Mouse (Mus musculus) midbrain, embryonic 10.5 days (tissue): ENCODE measurements around the gene Rgl1. TPM values are rescaled to one million over a fixed set of nuclear protein-coding genes. Genes with fewer than 3 reads are reported as not detected.

ENCODE experiments used
- DNase-seq: peaks from one replicate; pipeline ENCODE4 v3.0.0-alpha.2; 2017; ENCODE audit warnings: low spot score
- H3K27ac ChIP-seq: fragments of 300-500 bp; sonication (generic); replicated peaks from 2 replicates; pipeline ENCODE4 v1.5.1; 2016; ENCODE audit warnings: mild to moderate bottlenecking
- H3K27me3 ChIP-seq: fragments of 300-500 bp; sonication (generic); 2 replicates; pipeline ENCODE4 v1.6.1; 2016; ENCODE audit warnings: low read depth, mild to moderate bottlenecking; ENCODE audit not compliant: poor library complexity, severe bottlenecking
- H3K36me3 ChIP-seq: fragments of 300-500 bp; sonication (generic); 2 replicates; pipeline ENCODE4 v1.6.1; 2016; ENCODE audit warnings: mild to moderate bottlenecking, moderate library complexity
- H3K4me1 ChIP-seq: fragments of 300-500 bp; sonication (generic); 2 replicates; pipeline ENCODE4 v1.6.1; 2016
- H3K4me3 ChIP-seq: fragments of 300-500 bp; sonication (generic); 2 replicates; pipeline ENCODE4 v1.5.1; 2016; ENCODE audit warnings: mild to moderate bottlenecking, moderate library complexity
- H3K9me3 ChIP-seq: fragments of 300-500 bp; sonication (generic); replicated peaks from 2 replicates; pipeline ENCODE4 v1.6.1; 2016; ENCODE audit warnings: mild to moderate bottlenecking
- WGBS: fragments of 180-500 bp; shearing (Covaris S2); methylation state at CpG from one replicate; pipeline ENCODE4 v1.1.7; 2016; 5-methylcytosine and 5-hydroxymethylcytosine counted together
- polyA plus RNA-seq: library from polyadenylated mRNA; unstranded; fragments of >200 nt; fragmentation: Nextera tagmentation; extraction: Ambion mirVana; gene quantifications from 2 replicates; pipeline ENCODE4 v1.2.1, GENCODE M21; 2016

Rgl1 gene
- polyA plus RNA-seq, 1 experiment from 2014 or later = 23.2 TPM

DNA sequence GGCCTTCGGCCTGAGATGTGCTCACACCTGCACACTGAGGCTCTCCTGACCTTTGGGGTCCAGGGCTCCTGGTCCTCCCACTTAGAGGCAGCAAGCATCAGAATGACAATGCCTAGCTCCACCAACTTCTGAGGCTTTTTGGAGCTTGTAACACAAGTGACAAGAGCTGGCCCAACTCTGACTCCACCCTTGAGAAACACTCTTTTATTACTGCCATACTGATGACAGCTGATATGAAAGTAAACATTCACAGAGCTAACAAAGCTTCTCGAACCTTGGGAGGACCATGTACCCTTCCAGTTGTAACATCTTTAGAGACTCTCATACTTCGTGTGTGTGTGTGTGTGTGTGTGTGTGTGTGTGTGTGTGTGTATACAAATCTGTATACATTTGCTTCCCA is 40.1 kb downstream of the Rgl1 start:
- WGBS = 86% methylated on average over 3 of the region's 3 CpGs
- H3K27ac ChIP-seq = no peak overlapping the region
- no peak for DNase-seq
- no peaks in the 10 kb centered on the region for H3K36me3 ChIP-seq
- H3K4me1 ChIP-seq = no peaks in the 10 kb centered on the region
- H3K9me3 ChIP-seq = no peaks in the 10 kb centered on the region
- no peaks in the 10 kb centered on the region for H3K27me3 ChIP-seq
- no peak overlapping the region for H3K4me3 ChIP-seq

DNA sequence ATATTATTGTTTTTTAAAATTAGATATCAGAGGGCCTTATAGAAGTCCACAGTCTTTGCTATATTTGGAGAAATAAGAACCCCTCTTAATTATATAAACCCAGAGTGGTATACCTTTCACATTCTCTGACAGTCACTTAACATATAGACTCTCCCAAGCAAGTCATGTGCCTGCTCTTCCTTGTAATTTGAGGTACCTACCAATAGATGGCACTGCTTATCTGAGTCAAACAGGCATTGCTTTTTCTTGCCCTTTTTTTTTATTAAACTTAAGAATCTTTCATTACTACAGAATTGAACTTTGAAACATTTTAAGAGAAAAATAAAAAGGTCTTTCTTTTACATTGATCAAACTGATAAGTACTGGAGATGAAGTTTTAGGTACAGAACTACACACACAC is 41.9 kb downstream of the Rgl1 start:
- H3K27ac ChIP-seq = no peak overlapping the region
- H3K9me3 ChIP-seq = no peaks in the 10 kb centered on the region
- no peak for DNase-seq
- H3K27me3 ChIP-seq = no peaks in the 10 kb centered on the region
- no peak overlapping the region for H3K4me3 ChIP-seq
- no peaks in the 10 kb centered on the region for H3K36me3 ChIP-seq
- no peaks in the 10 kb centered on the region for H3K4me1 ChIP-seq

DNA sequence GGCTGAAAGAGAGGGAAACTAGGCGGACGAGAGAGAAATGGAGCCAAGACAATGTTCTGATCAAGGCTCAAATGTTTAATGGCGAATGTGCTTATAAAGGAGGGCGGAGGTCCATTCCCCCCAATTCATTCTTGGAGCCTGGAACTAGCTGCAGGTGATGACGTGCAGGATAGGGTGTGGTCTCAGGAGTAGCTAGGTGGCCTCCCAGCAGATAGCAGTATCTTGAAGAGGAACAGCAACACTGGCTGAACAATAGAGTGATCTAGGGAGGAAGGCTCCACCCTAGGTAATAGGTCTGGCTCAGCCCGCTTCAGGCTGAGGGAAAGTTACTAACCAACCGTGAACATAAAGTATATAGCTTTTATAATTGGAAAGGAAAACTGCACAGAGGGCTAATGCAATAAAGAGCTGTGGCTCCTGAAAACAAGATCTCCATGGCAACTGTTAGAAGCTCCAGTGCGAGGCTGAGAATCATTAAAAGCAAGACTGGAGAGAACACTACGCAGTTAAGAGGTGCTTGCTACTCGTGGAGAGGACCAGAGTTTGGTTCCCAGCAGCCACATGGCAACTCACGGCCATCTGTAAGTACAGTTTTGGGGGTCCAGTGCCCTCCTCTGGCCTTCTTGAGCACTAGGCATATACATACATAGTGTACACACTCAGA is 44.5 kb downstream of the Rgl1 start:
- H3K4me1 ChIP-seq = peaks cover 3% of the 10 kb centered on the region
- DNase-seq = no peak
- H3K9me3 ChIP-seq = no peaks in the 10 kb centered on the region
- no peaks in the 10 kb centered on the region for H3K36me3 ChIP-seq
- H3K27me3 ChIP-seq = no peaks in the 10 kb centered on the region
- no peak overlapping the region for H3K4me3 ChIP-seq
- no peak overlapping the region for H3K27ac ChIP-seq
- 90% methylated on average over 11 of the region's 11 CpGs for WGBS

DNA sequence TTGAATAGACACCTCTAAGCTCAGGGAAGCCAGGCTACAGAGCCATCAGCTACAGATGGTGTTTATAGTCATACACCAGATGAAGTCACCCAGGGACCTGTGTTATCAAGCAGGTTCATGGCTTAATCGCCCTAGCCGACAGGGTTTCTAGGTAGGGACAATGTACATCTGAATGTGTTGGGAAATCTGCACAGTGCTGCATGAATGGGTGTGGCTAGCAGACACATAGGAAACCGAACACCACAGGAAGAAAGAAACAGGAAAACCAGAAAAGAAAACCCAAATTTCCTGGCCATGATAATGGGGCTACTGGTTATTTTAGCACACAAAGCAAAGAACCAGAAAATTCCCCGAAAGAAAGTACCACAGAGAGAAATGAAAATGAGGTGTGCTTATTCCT is 45.2 kb downstream of the Rgl1 start:
- 83% methylated on average over 4 of the region's 4 CpGs for WGBS
- no peaks in the 10 kb centered on the region for H3K27me3 ChIP-seq
- no peaks in the 10 kb centered on the region for H3K36me3 ChIP-seq
- H3K27ac ChIP-seq = no peak overlapping the region
- H3K4me3 ChIP-seq = no peak overlapping the region
- no peak for DNase-seq
- peaks cover 3% of the 10 kb centered on the region for H3K4me1 ChIP-seq
- no peaks in the 10 kb centered on the region for H3K9me3 ChIP-seq

DNA sequence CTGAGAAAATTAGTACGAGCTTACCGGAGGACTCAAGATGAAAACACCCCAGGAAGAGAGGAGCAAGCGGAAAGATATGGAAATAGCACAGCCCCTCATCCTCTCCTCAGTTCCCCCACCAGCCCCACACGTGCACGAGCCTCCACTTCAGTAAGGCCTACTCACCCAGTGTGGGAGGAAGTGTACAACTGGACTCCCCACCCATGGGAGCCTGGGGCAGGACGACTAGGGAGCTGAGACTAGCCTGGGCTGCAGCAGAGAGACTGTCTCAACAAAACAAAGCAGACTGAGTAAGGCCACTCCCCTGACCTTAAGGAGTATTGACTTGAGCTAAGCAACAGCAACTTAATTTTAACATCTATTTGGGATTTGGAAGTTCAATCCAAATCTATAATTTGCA is 48.0 kb downstream of the Rgl1 start:
- Histone ChIP-seq H3K9me3 (no peaks in the 10 kb centered on the region), H3K4me3 (no peak overlapping the region), H3K27me3 (no peaks in the 10 kb centered on the region), H3K36me3 (no peaks in the 10 kb centered on the region), H3K27ac (no peak overlapping the region), H3K4me1 (peaks cover 3% of the 10 kb centered on the region)
- 64% methylated on average over 6 of the region's 6 CpGs for WGBS
- no peak for DNase-seq

DNA sequence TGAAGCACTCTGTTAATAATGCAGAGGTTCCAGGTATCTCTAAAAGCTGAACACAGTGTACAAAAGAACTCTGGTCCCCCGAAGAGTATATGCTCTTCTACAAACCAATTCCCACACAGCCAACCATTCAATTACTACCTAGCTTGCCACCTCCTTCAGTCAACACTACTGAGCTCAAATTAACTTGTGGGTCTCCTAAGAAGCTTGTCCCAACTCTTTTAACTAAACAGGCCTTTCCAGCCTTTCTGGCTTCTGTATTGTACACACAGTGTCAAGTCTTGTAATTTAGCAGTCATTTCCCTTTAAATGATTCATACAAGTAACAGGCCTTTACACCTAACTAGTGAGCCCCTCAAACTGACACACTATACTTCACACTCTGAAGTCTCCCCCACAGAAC is 48.8 kb downstream of the Rgl1 start:
- WGBS = 84% methylated on average over 1 of the region's 1 CpGs
- no peak overlapping the region for H3K4me3 ChIP-seq
- no peak overlapping the region for H3K27ac ChIP-seq
- no peaks in the 10 kb centered on the region for H3K36me3 ChIP-seq
- H3K9me3 ChIP-seq = no peaks in the 10 kb centered on the region
- DNase-seq = no peak
- peaks cover 3% of the 10 kb centered on the region for H3K4me1 ChIP-seq
- no peaks in the 10 kb centered on the region for H3K27me3 ChIP-seq

DNA sequence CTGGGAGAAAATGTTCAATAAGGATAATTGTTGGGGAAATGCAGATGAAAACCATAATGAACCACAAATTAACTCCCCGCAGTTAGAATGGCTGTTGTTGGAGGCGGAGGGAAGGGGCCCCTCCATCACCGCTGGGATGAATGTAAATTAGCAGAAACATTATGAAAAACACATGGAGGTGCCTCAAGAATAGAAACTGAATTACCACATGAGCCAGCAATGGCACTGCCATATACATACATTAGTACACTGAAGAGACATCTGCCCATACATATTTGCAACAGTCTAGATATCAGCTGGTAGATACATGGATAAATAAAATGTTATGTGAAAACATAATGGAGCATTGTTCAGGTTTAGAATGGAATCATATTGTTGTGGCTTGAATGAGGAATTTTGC is 51.7 kb downstream of the Rgl1 start:
- no peaks in the 10 kb centered on the region for H3K27me3 ChIP-seq
- H3K27ac ChIP-seq = no peak overlapping the region
- H3K4me1 ChIP-seq = peaks cover 3% of the 10 kb centered on the region
- H3K9me3 ChIP-seq = no peaks in the 10 kb centered on the region
- H3K36me3 ChIP-seq = no peaks in the 10 kb centered on the region
- DNase-seq = no peak
- no peak overlapping the region for H3K4me3 ChIP-seq
- 94% methylated on average over 3 of the region's 3 CpGs for WGBS

DNA sequence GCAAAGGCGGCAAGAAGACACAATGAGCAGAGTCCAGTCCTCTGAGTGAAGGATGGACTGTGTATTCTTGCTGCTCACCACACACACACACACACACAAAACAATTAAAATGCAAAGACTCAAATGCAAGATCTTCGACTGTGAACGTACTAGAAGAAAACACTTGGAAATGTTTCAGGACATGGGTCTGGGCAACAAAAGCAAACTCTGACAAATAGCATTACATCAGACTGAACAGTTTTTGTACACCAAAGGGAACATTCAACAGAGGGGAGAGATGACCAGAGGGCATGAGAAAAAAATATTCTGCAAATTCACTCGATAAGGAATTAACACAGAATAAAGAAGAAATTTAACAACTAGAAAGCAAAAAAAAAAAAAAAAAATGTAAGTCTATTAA is 52.2 kb downstream of the Rgl1 start:
- H3K4me1 ChIP-seq = peaks cover 3% of the 10 kb centered on the region
- H3K36me3 ChIP-seq = no peaks in the 10 kb centered on the region
- no peak overlapping the region for H3K4me3 ChIP-seq
- H3K27ac ChIP-seq = no peak overlapping the region
- no peaks in the 10 kb centered on the region for H3K9me3 ChIP-seq
- DNase-seq = no peak
- 89% methylated on average over 4 of the region's 4 CpGs for WGBS
- H3K27me3 ChIP-seq = no peaks in the 10 kb centered on the region

DNA sequence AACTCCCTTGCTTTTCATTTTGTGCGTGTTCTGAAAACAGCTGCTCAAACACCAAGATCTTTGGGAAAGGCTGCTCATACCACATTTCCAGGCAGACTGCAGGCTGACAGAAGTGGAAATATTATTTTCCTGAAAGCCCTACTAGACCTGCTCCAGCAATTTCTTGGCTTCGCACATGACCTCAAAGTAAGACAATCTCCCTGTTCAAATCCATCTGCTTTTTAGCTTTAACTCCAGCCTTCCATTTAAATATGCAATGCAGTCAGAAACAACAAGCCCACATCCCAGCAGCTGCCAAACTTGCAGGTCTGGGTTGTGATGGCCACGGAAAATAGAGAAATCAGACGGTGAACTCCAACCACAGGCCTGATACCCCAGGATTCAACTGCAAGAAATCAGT is 55.1 kb downstream of the Rgl1 start:
- Histone ChIP-seq H3K36me3 (no peaks in the 10 kb centered on the region), H3K27me3 (no peaks in the 10 kb centered on the region), H3K4me3 (no peak overlapping the region), H3K4me1 (no peaks in the 10 kb centered on the region), H3K27ac (no peak overlapping the region), H3K9me3 (no peaks in the 10 kb centered on the region)
- DNase-seq = no peak
- 88% methylated on average over 4 of the region's 4 CpGs for WGBS

DNA sequence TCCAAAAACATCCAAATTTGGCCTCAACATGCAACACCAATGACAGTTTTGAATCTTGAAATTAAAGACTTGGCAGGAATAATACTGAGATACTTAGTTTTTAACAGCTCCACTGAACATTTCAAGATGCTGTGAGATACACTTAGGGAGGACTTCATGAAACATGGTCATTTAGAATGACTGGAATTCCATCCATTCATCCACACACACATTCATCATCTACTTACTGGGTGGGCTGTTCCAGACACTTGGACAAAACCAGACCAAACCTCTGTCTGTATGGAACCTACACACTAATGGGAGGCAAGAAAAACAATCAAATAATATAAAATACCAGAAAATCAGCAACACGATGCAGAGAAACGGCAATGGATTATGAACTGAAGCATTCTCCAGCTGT is 58.6 kb downstream of the Rgl1 start:
- no peak overlapping the region for H3K27ac ChIP-seq
- H3K36me3 ChIP-seq = no peaks in the 10 kb centered on the region
- H3K4me1 ChIP-seq = peaks cover 6% of the 10 kb centered on the region
- WGBS = 93% methylated on average over 2 of the region's 2 CpGs
- no peak for DNase-seq
- no peaks in the 10 kb centered on the region for H3K9me3 ChIP-seq
- no peak overlapping the region for H3K4me3 ChIP-seq
- H3K27me3 ChIP-seq = no peaks in the 10 kb centered on the region

DNA sequence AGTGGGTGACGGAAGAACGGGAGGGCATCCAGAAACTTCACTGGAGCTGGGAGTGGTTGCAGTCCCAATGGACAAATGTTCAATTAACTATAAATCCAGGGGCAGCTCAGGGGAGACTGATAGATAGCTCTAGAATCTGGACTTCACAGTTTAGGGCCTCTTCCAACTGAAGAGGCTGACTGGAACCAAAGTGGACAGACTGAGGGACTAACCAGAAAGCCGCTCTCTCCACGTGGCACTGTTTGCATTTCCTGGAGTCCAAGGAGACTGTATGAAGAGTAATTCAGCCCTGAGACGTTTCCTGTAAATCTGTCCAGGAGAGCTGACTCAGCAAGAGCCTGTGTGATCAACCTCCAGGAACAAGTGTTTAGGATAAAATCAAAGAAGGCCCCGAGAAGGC is 62.2 kb downstream of the Rgl1 start:
- Histone ChIP-seq H3K9me3 (no peaks in the 10 kb centered on the region), H3K27ac (no peak overlapping the region), H3K36me3 (no peaks in the 10 kb centered on the region), H3K27me3 (no peaks in the 10 kb centered on the region), H3K4me1 (peaks cover 6% of the 10 kb centered on the region), H3K4me3 (no peak overlapping the region)
- DNase-seq = no peak
- WGBS = 73% methylated on average over 6 of the region's 6 CpGs

DNA sequence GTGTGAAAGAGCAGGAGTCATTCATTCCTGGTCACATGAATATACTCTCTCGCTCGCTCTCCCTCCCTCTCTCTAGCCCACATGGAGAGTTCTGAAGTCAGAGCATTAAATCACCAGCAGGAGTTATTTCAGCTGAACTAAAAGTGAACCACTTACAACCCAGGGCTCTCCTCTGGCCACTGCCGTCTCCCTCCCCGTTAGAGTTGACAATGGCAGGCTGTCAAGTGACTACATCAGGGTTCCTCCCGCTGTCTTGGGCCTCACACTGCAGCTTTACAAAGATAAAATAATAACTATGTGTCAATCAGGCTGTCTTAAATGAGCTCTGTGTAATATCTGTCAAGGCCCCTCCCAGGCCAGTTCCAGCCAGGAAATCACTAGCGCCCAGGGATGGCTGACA is 63.2 kb downstream of the Rgl1 start:
- 72% methylated on average over 6 of the region's 6 CpGs for WGBS
- peaks cover 6% of the 10 kb centered on the region for H3K4me1 ChIP-seq
- no peak overlapping the region for H3K4me3 ChIP-seq
- no peak overlapping the region for H3K27ac ChIP-seq
- H3K27me3 ChIP-seq = no peaks in the 10 kb centered on the region
- no peaks in the 10 kb centered on the region for H3K36me3 ChIP-seq
- DNase-seq = no peak
- H3K9me3 ChIP-seq = no peaks in the 10 kb centered on the region

DNA sequence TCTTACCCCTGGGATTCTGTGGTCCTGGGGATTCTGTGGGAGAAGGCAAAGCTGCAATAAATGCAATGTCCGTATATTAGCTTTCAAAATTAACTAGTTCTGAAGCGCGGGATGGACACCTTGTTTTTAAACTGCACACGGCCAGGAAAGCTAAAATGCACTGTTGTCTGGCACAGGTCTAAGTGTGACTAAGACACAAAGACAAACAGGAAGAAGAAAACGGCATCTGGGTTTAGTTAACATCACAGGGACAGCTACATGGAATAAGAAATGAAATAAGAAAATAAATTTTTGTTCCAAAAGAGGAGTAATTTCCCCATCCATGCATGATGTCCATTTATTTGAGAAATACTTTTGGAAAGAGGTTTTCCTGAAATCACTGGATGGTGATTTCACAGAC is 65.1 kb downstream of the Rgl1 start:
- DNase-seq = no peak
- H3K9me3 ChIP-seq = no peaks in the 10 kb centered on the region
- no peaks in the 10 kb centered on the region for H3K27me3 ChIP-seq
- peaks cover 6% of the 10 kb centered on the region for H3K4me1 ChIP-seq
- no peak overlapping the region for H3K4me3 ChIP-seq
- H3K27ac ChIP-seq = no peak overlapping the region
- H3K36me3 ChIP-seq = no peaks in the 10 kb centered on the region
- WGBS = 88% methylated on average over 5 of the region's 5 CpGs

DNA sequence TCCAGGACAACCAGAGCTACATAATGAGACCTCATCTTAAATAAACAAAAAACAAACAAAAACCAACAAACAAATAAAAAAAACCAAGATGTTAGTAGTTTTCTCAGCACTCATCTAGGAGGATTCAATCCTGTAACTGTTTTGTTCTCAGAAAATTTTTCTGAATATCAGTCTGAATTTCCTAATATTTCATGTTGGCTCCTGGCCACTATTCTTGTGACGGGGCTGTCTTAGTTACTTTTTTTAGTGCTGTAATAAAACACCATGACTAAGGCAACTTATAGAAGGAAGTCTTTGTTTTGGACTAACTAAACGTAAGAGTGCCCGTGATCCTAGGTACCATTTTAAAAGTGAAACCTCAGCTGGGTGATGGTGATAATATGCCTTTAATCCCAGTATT is 68.8 kb downstream of the Rgl1 start:
- DNase-seq = no peak
- 90% methylated on average over 3 of the region's 3 CpGs for WGBS
- Histone ChIP-seq H3K27ac (no peak overlapping the region), H3K4me3 (no peak overlapping the region), H3K36me3 (no peaks in the 10 kb centered on the region), H3K9me3 (no peaks in the 10 kb centered on the region), H3K27me3 (no peaks in the 10 kb centered on the region), H3K4me1 (peaks cover 6% of the 10 kb centered on the region)
